Mouse (Mus musculus) megakaryocyte-erythroid progenitor cell, adult 5-6 weeks (primary cell): ENCODE results near the gene Arpp21. TPM values are rescaled to one million over a fixed set of nuclear protein-coding genes. Genes with fewer than 3 reads are reported as not detected.

Source experiments
- ATAC-seq: replicated peaks from 2 replicates; pipeline ENCODE4 v1.8.0; 2016; ENCODE audit warnings: mild to moderate bottlenecking, inconsistent platforms; ENCODE audit not compliant: severe bottlenecking, poor library complexity, low FRiP score, low TSS enrichment
- total RNA-seq, 2 experiments: library from RNA; stranded (forward) in 1 of 2; stranded (reverse) in 1 of 2; fragments of 200-1000, 215-1000 nt in 1 of 2; fragments of >200 nt in 1 of 2; fragmentation: Nextera tagmentation in 1 of 2; gene quantifications; 2 replicates each; pipeline ENCODE4 v1.2.3; 2014 to 2017

Gene Arpp21
- total RNA-seq, 2 experiments from 2014 or later, result 0.56 to 6.6 TPM

GRCm38 (mm10) chr9:112233378-112233777, 2.4 kb downstream of the Arpp21 start:
- ATAC-seq, result no peak

- no peak for ATAC-seq
Measured at GRCm38 (mm10) chr9:112231935-112232575, 3.7 kb downstream of the Arpp21 start.

- no peak for ATAC-seq
Measured at GRCm38 (mm10) chr9:112231383-112231782, 4.4 kb downstream of the Arpp21 start.

- ATAC-seq, result no peak
Measured at GRCm38 (mm10) chr9:112230716-112231361, 4.9 kb downstream of the Arpp21 start.

GRCm38 (mm10) chr9:112228470-112228869, 7.3 kb downstream of the Arpp21 start:
- ATAC-seq, result no peak

GRCm38 (mm10) chr9:112227174-112227573, 8.6 kb downstream of the Arpp21 start:
- no peak for ATAC-seq

GRCm38 (mm10) chr9:112226511-112226910, 9.2 kb downstream of the Arpp21 start:
- ATAC-seq, result no peak

- ATAC-seq, result peak; percentile 90
Measured at GRCm38 (mm10) chr9:112225046-112225445, 10.7 kb downstream of the Arpp21 start.

- peak; percentile 59 for ATAC-seq
Measured at GRCm38 (mm10) chr9:112219372-112219771, 16.4 kb downstream of the Arpp21 start.

- no peak for ATAC-seq
Measured at GRCm38 (mm10) chr9:112218237-112218636, 17.5 kb downstream of the Arpp21 start.

- no peak for ATAC-seq
Measured at GRCm38 (mm10) chr9:112217161-112217560, 18.6 kb downstream of the Arpp21 start.

- ATAC-seq, result no peak
Measured at GRCm38 (mm10) chr9:112215030-112215806, 20.5 kb downstream of the Arpp21 start.

GRCm38 (mm10) chr9:112213411-112214255, 22.1 kb downstream of the Arpp21 start:
- ATAC-seq, result peak; percentile 51

- no peak for ATAC-seq
Measured at GRCm38 (mm10) chr9:112209803-112210202, 25.9 kb downstream of the Arpp21 start.

- peak; percentile 85 for ATAC-seq
Measured at GRCm38 (mm10) chr9:112207767-112208166, 28.0 kb downstream of the Arpp21 start.

GRCm38 (mm10) chr9:112198296-112198695, 37.4 kb downstream of the Arpp21 start:
- ATAC-seq, result no peak

GRCm38 (mm10) chr9:112194049-112194448, 41.7 kb downstream of the Arpp21 start:
- ATAC-seq, result no peak

GRCm38 (mm10) chr9:112189394-112189793, 46.3 kb downstream of the Arpp21 start:
- ATAC-seq, result no peak

GRCm38 (mm10) chr9:112188358-112188893, 47.3 kb downstream of the Arpp21 start:
- no peak for ATAC-seq
